ENCODE assay signal across 9 mouse cellular contexts in the genomic region with DNA sequence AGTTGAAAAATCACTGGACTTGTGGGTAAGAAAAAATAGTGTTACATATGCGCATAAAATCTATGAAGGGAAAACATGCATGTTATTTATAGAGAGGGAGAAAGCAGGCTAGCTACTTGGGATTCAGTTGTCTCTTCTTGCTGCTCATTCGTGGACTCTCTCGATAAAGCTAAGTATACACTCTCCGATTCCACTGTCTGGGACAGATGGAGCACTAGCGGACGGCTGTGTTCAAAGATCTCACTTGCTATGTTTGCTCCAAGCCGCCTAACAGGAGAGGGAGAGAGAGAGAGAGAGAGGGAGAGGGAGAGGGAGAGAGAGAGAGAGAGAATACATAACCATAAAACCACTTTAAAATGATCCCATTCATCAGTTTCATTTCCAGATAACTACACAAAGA.
"Had no signal": no experiment of that assay in that cellular context is flagged by ENCODE, and none has a peak within 500 bp of the region (broad histone marks: within the 10 kb centered on the region; RNA-seq: fewer than 3 reads in every experiment).

No protein-coding gene starts in this region.

- DNase-seq: kidney, adult 18-20 months; kidney, postnatal 10 days; kidney, postnatal 4 days; liver; liver, embryonic 13.5 days; liver, postnatal 0 days; retina, postnatal 1 day; right cerebral cortex, postnatal 14 days; thymus, postnatal 4 days had no signal
